Comparison of ENCODE assay signal across 9 mouse cellular contexts in the genomic region with DNA sequence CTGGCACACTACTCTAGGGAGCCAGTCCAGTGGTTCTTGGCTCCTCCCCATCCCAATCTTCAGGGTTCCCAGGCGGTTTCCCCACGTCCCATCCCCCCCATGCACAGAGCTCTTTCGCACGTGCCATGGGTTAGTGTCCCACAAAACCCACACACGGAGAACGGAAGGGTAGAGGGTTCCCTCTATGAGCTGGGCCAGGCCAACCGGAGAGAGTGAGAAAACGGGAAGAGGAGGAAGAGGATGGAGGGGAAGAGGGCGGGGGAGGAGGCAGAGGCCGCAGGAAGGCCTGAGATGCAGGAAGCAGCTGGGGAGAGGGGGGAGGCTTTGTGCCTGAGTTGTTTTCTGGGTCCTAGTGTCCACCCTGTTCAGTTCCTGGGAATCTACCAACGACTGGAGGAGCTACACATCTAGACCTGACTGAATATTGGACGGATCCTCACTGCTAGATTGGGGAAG. TPM values are rescaled to one million over a fixed set of nuclear protein-coding genes. Genes with fewer than 3 reads are reported as not detected.
DNase-seq lines count a peak whose midpoint lies in the region; ATAC-seq and TF ChIP-seq lines count a peak whose summit lies in the region.
"Had no signal": no experiment of that assay in that cellular context is flagged by ENCODE, and none has a peak within 500 bp of the region (broad histone marks: within the 10 kb centered on the region; RNA-seq: fewer than 3 reads in every experiment).

No protein-coding gene starts in this region.

- H3ac ChIP-seq in myocyte (ENCODE audit: control insufficient read depth, insufficient read length), result no peak overlapping the region

- WGBS in heart, embryonic 12.5 days, result 0% methylated on average over 12 of the region's 12 CpGs
- WGBS in kidney, embryonic 15.5 days, result under 1% methylated on average over 12 of the region's 12 CpGs
- WGBS in liver, embryonic 11.5 days, result 1% methylated on average over 12 of the region's 12 CpGs
- WGBS in stomach, embryonic 14.5 days, result 2% methylated on average over 12 of the region's 12 CpGs

- H3K4me2 ChIP-seq in heart, embryonic 12.5 days, result peak overlapping the region; percentile 98
- H3K4me2 ChIP-seq in kidney, embryonic 15.5 days, result peak overlapping the region; percentile 98
- peak overlapping the region; percentile 95 for H3K4me2 ChIP-seq in liver, embryonic 11.5 days
- peak overlapping the region; percentile 87 for H3K4me2 ChIP-seq in myocyte (ENCODE audit: low read depth)
- peak overlapping the region; percentile 75 for H3K4me2 ChIP-seq in stomach, embryonic 14.5 days (replicated peaks; ENCODE audit: low read depth, low read length)

- no peaks in the 10 kb centered on the region for H3K36me3 ChIP-seq in heart, embryonic 12.5 days
- peaks cover 1% of the 10 kb centered on the region; the same call in 1 of the 2 replicates for H3K36me3 ChIP-seq in kidney, embryonic 15.5 days
- H3K36me3 ChIP-seq in liver, embryonic 11.5 days (ENCODE audit: control insufficient read depth, insufficient read depth, low read length), result peaks cover under 1% of the 10 kb centered on the region; the same call in 1 of the 2 replicates
- H3K36me3 ChIP-seq in myocyte (ENCODE audit: control insufficient read depth, insufficient read depth), result no peaks in the 10 kb centered on the region
- H3K36me3 ChIP-seq in stomach, embryonic 14.5 days (ENCODE audit: control insufficient read depth, insufficient read depth, low read length), result no peaks in the 10 kb centered on the region

- DNase-seq in brain, embryonic 14.5 days (ENCODE audit: low read depth), result peak; percentile 97
- peak; percentile 85 for DNase-seq in liver, embryonic 11.5 days (ENCODE audit: low spot score)

- peaks cover 28% of the 10 kb centered on the region for H3K79me2 ChIP-seq in myocyte (ENCODE audit: control insufficient read depth, insufficient read depth)

- peak; percentile 32; the same call in 1 of the 2 replicates for TF ChIP-seq CTCF in brain, embryonic 14.5 days (IDR thresholded peaks at IDR 0.05; ENCODE audit: borderline replicate concordance, extremely low read depth, insufficient read depth, insufficient read length)

- H3K4me3 ChIP-seq in heart, embryonic 12.5 days, result peak overlapping the region; percentile 95
- peak overlapping the region; percentile 88 for H3K4me3 ChIP-seq in kidney, embryonic 15.5 days (replicated peaks)
- peak overlapping the region; percentile 98 for H3K4me3 ChIP-seq in liver, embryonic 11.5 days (ENCODE audit: low read depth, low read length)
- peak overlapping the region; percentile 46 for H3K4me3 ChIP-seq in myocyte
- H3K4me3 ChIP-seq in stomach, embryonic 14.5 days (ENCODE audit: low read depth, low read length), result peak overlapping the region; percentile 43

- H3K27ac ChIP-seq in heart, embryonic 12.5 days (ENCODE audit: poor library complexity, severe bottlenecking), result peak overlapping the region; percentile 95
- H3K27ac ChIP-seq in kidney, embryonic 15.5 days, result peak overlapping the region; percentile 96
- peak overlapping the region; percentile 92 for H3K27ac ChIP-seq in liver, embryonic 11.5 days (ENCODE audit: low read depth, low read length)
- peak overlapping the region; percentile 89 for H3K27ac ChIP-seq in stomach, embryonic 14.5 days (ENCODE audit: low read length)

- peak; percentile 65 for ATAC-seq in CD4-positive, CD25-positive, alpha-beta regulatory T cell, adult 4 months
- peak; percentile 63 for ATAC-seq in erythroblast, adult 5-6 weeks (replicated peaks; ENCODE audit: low FRiP score, poor library complexity, severe bottlenecking)
- ATAC-seq in heart, embryonic 12.5 days (ENCODE audit: insufficient number of reproducible peaks, low FRiP score), result peak; percentile 73
- peak; percentile 63 for ATAC-seq in kidney, embryonic 15.5 days (replicated peaks; ENCODE audit: low FRiP score)
- peak; percentile 62 for ATAC-seq in liver, embryonic 11.5 days (replicated peaks; ENCODE audit: low FRiP score)
- ATAC-seq in stomach, embryonic 14.5 days (ENCODE audit: insufficient number of reproducible peaks, insufficient read depth, low FRiP score, low read depth), result peak; percentile 67

- H3K4me1 ChIP-seq in heart, embryonic 12.5 days (replicated peaks), result peaks cover 70% of the 10 kb centered on the region
- H3K4me1 ChIP-seq in kidney, embryonic 15.5 days, result peaks cover 73% of the 10 kb centered on the region
- H3K4me1 ChIP-seq in liver, embryonic 11.5 days (replicated peaks; ENCODE audit: control insufficient read depth, insufficient read depth, low read length), result peaks cover 56% of the 10 kb centered on the region
- H3K4me1 ChIP-seq in stomach, embryonic 14.5 days (ENCODE audit: control insufficient read depth, insufficient read depth, low read length), result peaks cover 51% of the 10 kb centered on the region

- no peaks in the 10 kb centered on the region for H3K9me3 ChIP-seq in heart, embryonic 12.5 days (replicated peaks)
- H3K9me3 ChIP-seq in kidney, embryonic 15.5 days (replicated peaks), result no peaks in the 10 kb centered on the region
- no peaks in the 10 kb centered on the region for H3K9me3 ChIP-seq in liver, embryonic 11.5 days (ENCODE audit: control insufficient read depth, low read length)
- no peaks in the 10 kb centered on the region for H3K9me3 ChIP-seq in stomach, embryonic 14.5 days (ENCODE audit: control insufficient read depth, low read depth, low read length)

- TF ChIP-seq POLR2A in brain, embryonic 14.5 days (IDR thresholded peaks at IDR 0.05; ENCODE audit: borderline replicate concordance, extremely low read depth, insufficient read depth, insufficient read length, poor library complexity, severe bottlenecking), result peak; percentile 27; the same call in 1 of the 2 replicates
- TF ChIP-seq POLR2A in myocyte (IDR thresholded peaks at IDR 0.05; ENCODE audit: insufficient read length, low read depth), result peak; percentile 59

- no peaks in the 10 kb centered on the region for H3K27me3 ChIP-seq in heart, embryonic 12.5 days (replicated peaks)
- no peaks in the 10 kb centered on the region for H3K27me3 ChIP-seq in kidney, embryonic 15.5 days
- H3K27me3 ChIP-seq in liver, embryonic 11.5 days (replicated peaks; ENCODE audit: control insufficient read depth, insufficient read depth, low read length), result no peaks in the 10 kb centered on the region
- H3K27me3 ChIP-seq in myocyte (ENCODE audit: control insufficient read depth, insufficient read depth, insufficient read length), result no peaks in the 10 kb centered on the region
- no peaks in the 10 kb centered on the region for H3K27me3 ChIP-seq in stomach, embryonic 14.5 days (ENCODE audit: control insufficient read depth, insufficient read depth, low read length)

- peak overlapping the region; percentile 75 for H3K9ac ChIP-seq in heart, embryonic 12.5 days
- H3K9ac ChIP-seq in kidney, embryonic 15.5 days, result peak overlapping the region; percentile 46
- peak overlapping the region; percentile 99 for H3K9ac ChIP-seq in liver, embryonic 11.5 days (ENCODE audit: low read depth, low read length)
- H3K9ac ChIP-seq in stomach, embryonic 14.5 days (replicated peaks; ENCODE audit: low read depth, low read length), result peak overlapping the region; percentile 45

RNA-seq across cellular contexts. Expression of a gene that starts 1.2 kb away (rescaled TPM):
- polyA plus RNA-seq in CD4-positive, CD25-positive, alpha-beta regulatory T cell, adult 4 months (2017; shearing (Covaris generic)), result 10 to 100 TPM; 18.1 to 21.7 TPM
- 37.9 and 81.2 TPM in 2 replicates for polyA plus RNA-seq in brain, embryonic 14.5 days (2012; rRNA removed)
- 21.9 and 30.7 TPM in 2 replicates for total RNA-seq in erythroblast, adult 5-6 weeks (2015; ENCODE audit: low replicate concordance)
- 41.1 and 45.2 TPM in 2 replicates for total RNA-seq in erythroblast, adult 5-6 weeks (2017; ENCODE audit: low replicate concordance)
- polyA plus RNA-seq in heart, embryonic 12.5 days (2016; fragmentation: Nextera tagmentation; extraction: Ambion mirVana), result 10.4 and 12.2 TPM in 2 replicates
- 10.0 and 10.6 TPM in 2 replicates for polyA plus RNA-seq in kidney, embryonic 15.5 days (2015; fragmentation: Nextera tagmentation; extraction: Ambion mirVana)
- 21.9 and 27.9 TPM in 2 replicates for polyA plus RNA-seq in liver, embryonic 11.5 days (2014; fragmentation: Nextera tagmentation; extraction: Ambion mirVana)
- 42.4 TPM for polyA plus RNA-seq in myocyte (2012; fragmentation: generic; extraction: Trizol)
- 13.5 and 14.4 TPM in 2 replicates for polyA plus RNA-seq in stomach, embryonic 14.5 days (2014; fragmentation: Nextera tagmentation; extraction: Ambion mirVana)

RNA-seq across cellular contexts. Expression of a gene that starts 13.5 kb away (rescaled TPM):
- not detected for polyA plus RNA-seq in CD4-positive, CD25-positive, alpha-beta regulatory T cell, adult 4 months (2017; shearing (Covaris generic))
- polyA plus RNA-seq in brain, embryonic 14.5 days (2012; rRNA removed), result 0.25 and 0.73 TPM in 2 replicates
- not detected in 2 replicates for total RNA-seq in erythroblast, adult 5-6 weeks (2015; ENCODE audit: low replicate concordance)
- total RNA-seq in erythroblast, adult 5-6 weeks (2017; ENCODE audit: low replicate concordance), result not detected in 2 replicates
- polyA plus RNA-seq in heart, embryonic 12.5 days (2016; fragmentation: Nextera tagmentation; extraction: Ambion mirVana), result 20.6 and 26.6 TPM in 2 replicates
- polyA plus RNA-seq in kidney, embryonic 15.5 days (2015; fragmentation: Nextera tagmentation; extraction: Ambion mirVana), result 1.2 and 1.7 TPM in 2 replicates
- 0.22 and 0.30 TPM in 2 replicates for polyA plus RNA-seq in liver, embryonic 11.5 days (2014; fragmentation: Nextera tagmentation; extraction: Ambion mirVana)
- polyA plus RNA-seq in myocyte (2012; fragmentation: generic; extraction: Trizol), result 303 TPM
- polyA plus RNA-seq in stomach, embryonic 14.5 days (2014; fragmentation: Nextera tagmentation; extraction: Ambion mirVana), result 0.30 and 0.46 TPM in 2 replicates

RNA-seq across cellular contexts. Expression of a gene that starts 20.1 kb away (rescaled TPM):
- under 1 TPM; 0.87 to 0.94 TPM for polyA plus RNA-seq in CD4-positive, CD25-positive, alpha-beta regulatory T cell, adult 4 months (2017; shearing (Covaris generic))
- polyA plus RNA-seq in brain, embryonic 14.5 days (2012; rRNA removed), result 141 and 186 TPM in 2 replicates
- 22.1 and 25.9 TPM in 2 replicates for total RNA-seq in erythroblast, adult 5-6 weeks (2015; ENCODE audit: low replicate concordance)
- total RNA-seq in erythroblast, adult 5-6 weeks (2017; ENCODE audit: low replicate concordance), result 32.0 and 47.1 TPM in 2 replicates
- 14.8 and 16.5 TPM in 2 replicates for polyA plus RNA-seq in heart, embryonic 12.5 days (2016; fragmentation: Nextera tagmentation; extraction: Ambion mirVana)
- polyA plus RNA-seq in kidney, embryonic 15.5 days (2015; fragmentation: Nextera tagmentation; extraction: Ambion mirVana), result 16.9 and 21.2 TPM in 2 replicates
- polyA plus RNA-seq in liver, embryonic 11.5 days (2014; fragmentation: Nextera tagmentation; extraction: Ambion mirVana), result 55.8 and 57.8 TPM in 2 replicates
- polyA plus RNA-seq in myocyte (2012; fragmentation: generic; extraction: Trizol), result 14.4 TPM
- 22.8 and 24.5 TPM in 2 replicates for polyA plus RNA-seq in stomach, embryonic 14.5 days (2014; fragmentation: Nextera tagmentation; extraction: Ambion mirVana)

RNA-seq across cellular contexts. Expression of a gene that starts 22.2 kb away (rescaled TPM):
- polyA plus RNA-seq in CD4-positive, CD25-positive, alpha-beta regulatory T cell, adult 4 months (2017; shearing (Covaris generic)), result not detected
- polyA plus RNA-seq in brain, embryonic 14.5 days (2012; rRNA removed), result 0.09 TPM in 1 of 2 replicates, not detected in the other
- not detected in 2 replicates for total RNA-seq in erythroblast, adult 5-6 weeks (2015; ENCODE audit: low replicate concordance)
- total RNA-seq in erythroblast, adult 5-6 weeks (2017; ENCODE audit: low replicate concordance), result not detected in 2 replicates
- 0.30 TPM in 1 of 2 replicates, not detected in the other for polyA plus RNA-seq in heart, embryonic 12.5 days (2016; fragmentation: Nextera tagmentation; extraction: Ambion mirVana)
- polyA plus RNA-seq in kidney, embryonic 15.5 days (2015; fragmentation: Nextera tagmentation; extraction: Ambion mirVana), result not detected in 2 replicates
- not detected in 2 replicates for polyA plus RNA-seq in liver, embryonic 11.5 days (2014; fragmentation: Nextera tagmentation; extraction: Ambion mirVana)
- polyA plus RNA-seq in myocyte (2012; fragmentation: generic; extraction: Trizol), result 0.37 TPM
- not detected in 2 replicates for polyA plus RNA-seq in stomach, embryonic 14.5 days (2014; fragmentation: Nextera tagmentation; extraction: Ambion mirVana)
- total RNA-seq: gastrocnemius, postnatal 4 days had no signal

RNA-seq across cellular contexts. Expression of a gene that starts 51.6 kb away (rescaled TPM):
- 10 to 100 TPM in 1 of 2 experiments, 1 to 10 TPM in 1; 8.5 to 13.3 TPM for polyA plus RNA-seq in CD4-positive, CD25-positive, alpha-beta regulatory T cell, adult 4 months (2017; shearing (Covaris generic))
- 17.9 and 26.1 TPM in 2 replicates for polyA plus RNA-seq in brain, embryonic 14.5 days (2012; rRNA removed)
- 1.3 and 7.9 TPM in 2 replicates for total RNA-seq in erythroblast, adult 5-6 weeks (2015; ENCODE audit: low replicate concordance)
- 0.60 and 5.6 TPM in 2 replicates for total RNA-seq in erythroblast, adult 5-6 weeks (2017; ENCODE audit: low replicate concordance)
- polyA plus RNA-seq in heart, embryonic 12.5 days (2016; fragmentation: Nextera tagmentation; extraction: Ambion mirVana), result 65.1 and 68.3 TPM in 2 replicates
- 49.4 and 56.2 TPM in 2 replicates for polyA plus RNA-seq in kidney, embryonic 15.5 days (2015; fragmentation: Nextera tagmentation; extraction: Ambion mirVana)
- polyA plus RNA-seq in liver, embryonic 11.5 days (2014; fragmentation: Nextera tagmentation; extraction: Ambion mirVana), result 14.9 and 15.2 TPM in 2 replicates
- polyA plus RNA-seq in myocyte (2012; fragmentation: generic; extraction: Trizol), result 33.3 TPM
- 34.1 and 35.8 TPM in 2 replicates for polyA plus RNA-seq in stomach, embryonic 14.5 days (2014; fragmentation: Nextera tagmentation; extraction: Ambion mirVana)

Comparison
In these comparisons a context has a peak if more than half of its experiments do, and no peak if none do; other contexts are left out.
1. Peak in every context shown above with its lines: DNase-seq, ATAC-seq, H3K4me3 ChIP-seq and H3K27ac ChIP-seq.
2. H3K4me3 ChIP-seq: peak in every context shown above with its lines; median percentile 98 in liver, embryonic 11.5 days; 95 in heart, embryonic 12.5 days; 88 in kidney, embryonic 15.5 days; 46 in myocyte; 43 in stomach, embryonic 14.5 days.
3. H3K9ac ChIP-seq: peak in every context shown above with its lines; median percentile 99 in liver, embryonic 11.5 days; 75 in heart, embryonic 12.5 days; 46 in kidney, embryonic 15.5 days; 45 in stomach, embryonic 14.5 days.
4. RNA of a gene that starts 13.5 kb away (polyA plus RNA-seq): 303 TPM in myocyte (single experiment); 20.6 to 26.6 TPM in heart, embryonic 12.5 days, 1.2 to 1.7 TPM in kidney, embryonic 15.5 days, 0.30 to 0.46 TPM in stomach, embryonic 14.5 days, 0.22 to 0.30 TPM in liver, embryonic 11.5 days, 0.25 to 0.73 TPM in brain, embryonic 14.5 days and not detected in CD4-positive, CD25-positive, alpha-beta regulatory T cell, adult 4 months; every median in the first group is over 10 times any median in the second.